Mouse (Mus musculus) embryonic facial prominence, embryonic 11.5 days (tissue): ENCODE results near the gene Ccdc28b. TPM values are rescaled to one million over a fixed set of nuclear protein-coding genes. Genes with fewer than 3 reads are reported as not detected.

Experiments
- ATAC-seq: fragments of 200-750 bp; cut with Nextera tagmentation; replicated peaks from 2 replicates; pipeline ENCODE4 v1.8.0; 2017; ENCODE audit warnings: low read depth; ENCODE audit not compliant: insufficient number of reproducible peaks, low FRiP score, low TSS enrichment
- DNase-seq: peaks from one replicate; pipeline ENCODE4 v3.0.0-alpha.2; 2015; ENCODE audit warnings: low spot score
- H3K27ac ChIP-seq: fragments of 300-500 bp; sonication (generic); replicated peaks from 2 replicates; pipeline ENCODE4 v1.5.1; 2014; ENCODE audit warnings: mild to moderate bottlenecking, low read depth, low read length, control low read depth
- H3K27me3 ChIP-seq: fragments of 300-500 bp; sonication (generic); 2 replicates; pipeline ENCODE4 v1.6.1; 2014; ENCODE audit warnings: mild to moderate bottlenecking, low read length, moderate library complexity, mixed read lengths; ENCODE audit not compliant: control insufficient read depth, insufficient read depth
- H3K36me3 ChIP-seq: fragments of 300-500 bp; sonication (generic); replicated peaks from 2 replicates; pipeline ENCODE4 v1.6.1; 2014; ENCODE audit warnings: low read depth, mild to moderate bottlenecking, low read length, moderate library complexity, mixed read lengths; ENCODE audit not compliant: control insufficient read depth, insufficient read depth
- H3K4me1 ChIP-seq: fragments of 300-500 bp; sonication (generic); 2 replicates; pipeline ENCODE4 v1.6.1; 2014; ENCODE audit warnings: low read length, mixed read lengths; ENCODE audit not compliant: control insufficient read depth, insufficient read depth
- H3K4me2 ChIP-seq: fragments of 300-500 bp; sonication (generic); 2 replicates; pipeline ENCODE4 v1.6.1; 2014; ENCODE audit warnings: low read depth, mild to moderate bottlenecking, control low read depth, low read length, moderate library complexity
- H3K4me3 ChIP-seq: fragments of 300-500 bp; sonication (generic); 2 replicates; pipeline ENCODE4 v1.5.1; 2014; ENCODE audit warnings: low read depth, low read length, control low read depth
- H3K9ac ChIP-seq: fragments of 300-500 bp; sonication (generic); replicated peaks from 2 replicates; pipeline ENCODE4 v1.6.1; 2014; ENCODE audit warnings: mild to moderate bottlenecking, control low read depth, low read length
- H3K9me3 ChIP-seq: fragments of 300-500 bp; sonication (generic); replicated peaks from 2 replicates; pipeline ENCODE4 v1.6.1; 2016; ENCODE audit warnings: mild to moderate bottlenecking, low read length, inconsistent platforms, mixed read lengths; ENCODE audit not compliant: control insufficient read depth
- WGBS: fragments of 180-500 bp; shearing (Covaris S2); extraction: QIAGEN DNeasy Blood & Tissue Kit; methylation state at CpG from one replicate; pipeline ENCODE4 v1.1.7; 2014; 5-methylcytosine and 5-hydroxymethylcytosine counted together
- polyA plus RNA-seq: library from polyadenylated mRNA; unstranded; fragments of >200 nt; fragmentation: Nextera tagmentation; extraction: Ambion mirVana; gene quantifications from 2 replicates; pipeline ENCODE4 v1.2.1, GENCODE M21; 2014

Ccdc28b gene
- polyA plus RNA-seq, 1 experiment from 2014 or later, result 55.8 TPM

GRCm38 (mm10) chr4:129650359-129650758 is 26.6 kb upstream of the Ccdc28b start:
- no peaks in the 10 kb centered on the region for H3K4me1 ChIP-seq
- H3K9me3 ChIP-seq, result no peaks in the 10 kb centered on the region
- no peaks in the 10 kb centered on the region for H3K27me3 ChIP-seq
- H3K4me2 ChIP-seq, result no peak overlapping the region
- peaks cover 12% of the 10 kb centered on the region for H3K36me3 ChIP-seq
- H3K9ac ChIP-seq, result no peak overlapping the region
- no peak for DNase-seq
- ATAC-seq, result no peak
- WGBS, result 95% methylated on average over 8 of the region's 8 CpGs
- H3K4me3 ChIP-seq, result no peak overlapping the region
- H3K27ac ChIP-seq, result no peak overlapping the region

- no peaks in the 10 kb centered on the region for H3K27me3 ChIP-seq
- 77% methylated on average over 1 of the region's 1 CpGs for WGBS
- H3K27ac ChIP-seq, result no peak overlapping the region
- ATAC-seq (no peak), DNase-seq (no peak)
- H3K4me2 ChIP-seq, result no peak overlapping the region
- H3K9ac ChIP-seq, result no peak overlapping the region
- H3K4me3 ChIP-seq, result no peak overlapping the region
- H3K4me1 ChIP-seq, result no peaks in the 10 kb centered on the region
- no peaks in the 10 kb centered on the region for H3K9me3 ChIP-seq
- H3K36me3 ChIP-seq, result peaks cover 5% of the 10 kb centered on the region
Observed at GRCm38 (mm10) chr4:129648656-129649055, 24.9 kb upstream of the Ccdc28b start.

GRCm38 (mm10) chr4:129645204-129645603 is 21.5 kb upstream of the Ccdc28b start:
- whole genome bisulfite sequencing, result 85% methylated on average over 6 of the region's 6 CpGs
- no peak overlapping the region for H3K4me3 ChIP-seq
- ATAC-seq, result no peak
- H3K4me1 ChIP-seq, result no peaks in the 10 kb centered on the region
- H3K9me3 ChIP-seq, result no peaks in the 10 kb centered on the region
- H3K4me2 ChIP-seq, result no peak overlapping the region
- no peaks in the 10 kb centered on the region for H3K27me3 ChIP-seq
- no peak for DNase-seq
- no peak overlapping the region for H3K9ac ChIP-seq
- H3K27ac ChIP-seq, result no peak overlapping the region
- peaks cover 3% of the 10 kb centered on the region for H3K36me3 ChIP-seq

- DNase-seq (no peak), ATAC-seq (no peak)
- Histone ChIP-seq H3K9me3 (no peaks in the 10 kb centered on the region), H3K27ac (no peak overlapping the region), H3K36me3 (peaks cover 5% of the 10 kb centered on the region), H3K27me3 (no peaks in the 10 kb centered on the region), H3K4me2 (no peak overlapping the region), H3K9ac (no peak overlapping the region), H3K4me1 (0 out of 2 replicates have a peak, but pooled peaks cover 4% of the 10 kb centered on the region), H3K4me3 (no peak overlapping the region)
- WGBS, result 50% methylated on average over 5 of the region's 5 CpGs
Observed at GRCm38 (mm10) chr4:129641756-129642155, 18.0 kb upstream of the Ccdc28b start.

- ATAC-seq (peak; percentile 94), DNase-seq (peak; percentile 99)
- Histone ChIP-seq H3K4me3 (peak within 1 kb of the TSS; percentile 66), H3K36me3 (peaks cover 8% of the 10 kb centered on the region), H3K9me3 (no peaks in the 10 kb centered on the region), H3K9ac (peak within 1 kb of the TSS; percentile 83), H3K27me3 (no peaks in the 10 kb centered on the region), H3K4me1 (0 out of 2 replicates have a peak, but pooled peaks cover 4% of the 10 kb centered on the region), H3K27ac (peak within 1 kb of the TSS; percentile 78), H3K4me2 (peak within 1 kb of the TSS; percentile 87)
- 1% methylated on average over 60 of the region's 60 CpGs for WGBS
Observed at GRCm38 (mm10) chr4:129640638-129641467, 17.1 kb upstream of the Ccdc28b start, which contains the start of gene Txlna. Gene Txlna, minus strand, starts transcription at chr4:129641065.

- Histone ChIP-seq H3K4me3 (peak overlapping the region; percentile 66), H3K27ac (peak overlapping the region; percentile 78), H3K27me3 (no peaks in the 10 kb centered on the region), H3K36me3 (peaks cover 10% of the 10 kb centered on the region), H3K9ac (peak overlapping the region; percentile 83), H3K9me3 (no peaks in the 10 kb centered on the region), H3K4me2 (peak overlapping the region; percentile 87), H3K4me1 (0 out of 2 replicates have a peak, but pooled peaks cover 4% of the 10 kb centered on the region)
- ATAC-seq (no peak), DNase-seq (no peak)
- WGBS, result 7% methylated on average over 17 of the region's 17 CpGs
Observed at GRCm38 (mm10) chr4:129640101-129640637, 16.4 kb upstream of the Ccdc28b start.

GRCm38 (mm10) chr4:129639221-129639620 is 15.5 kb upstream of the Ccdc28b start:
- Histone ChIP-seq H3K36me3 (peaks cover 10% of the 10 kb centered on the region), H3K4me3 (no peak overlapping the region), H3K4me2 (peak overlapping the region; percentile 87), H3K9me3 (no peaks in the 10 kb centered on the region), H3K27ac (no peak overlapping the region), H3K27me3 (no peaks in the 10 kb centered on the region), H3K4me1 (0 out of 2 replicates have a peak, but pooled peaks cover 4% of the 10 kb centered on the region), H3K9ac (no peak overlapping the region; the same call in 1 of the 2 replicates)
- DNase-seq (no peak), ATAC-seq (no peak)
- WGBS, result 90% methylated on average over 15 of the region's 15 CpGs

GRCm38 (mm10) chr4:129633852-129634251 is 10.1 kb upstream of the Ccdc28b start:
- no peaks in the 10 kb centered on the region for H3K27me3 ChIP-seq
- H3K4me1 ChIP-seq, result no peaks in the 10 kb centered on the region
- H3K9ac ChIP-seq, result no peak overlapping the region
- 91% methylated on average over 6 of the region's 6 CpGs for WGBS
- no peaks in the 10 kb centered on the region for H3K9me3 ChIP-seq
- no peak overlapping the region for H3K4me3 ChIP-seq
- ATAC-seq (no peak), DNase-seq (no peak)
- no peak overlapping the region for H3K4me2 ChIP-seq
- H3K27ac ChIP-seq, result no peak overlapping the region
- H3K36me3 ChIP-seq, result peaks cover 35% of the 10 kb centered on the region
